In genomic region chr11:120572417-120572751, GRCm38 (mm10) we compare ENCODE assay signal across 8 mouse cellular contexts. TPM values are rescaled to one million over a fixed set of nuclear protein-coding genes. Genes with fewer than 3 reads are reported as not detected.
DNase-seq lines count a peak whose midpoint lies in the region; ATAC-seq and TF ChIP-seq lines count a peak whose summit lies in the region.

No protein-coding gene starts in this region.

- peaks cover 23% of the 10 kb centered on the region for H3K4me1 ChIP-seq in embryonic facial prominence, embryonic 12.5 days
- peaks cover 15% of the 10 kb centered on the region for H3K4me1 ChIP-seq in intestine, embryonic 14.5 days (replicated peaks; ENCODE audit: control insufficient read depth, insufficient read depth, low read length)

- DNase-seq in left cerebral cortex, adult 2 months (ENCODE audit: extremely low spot score in 1 of 2, low spot score in 2 of 2): no peak
- no peak for DNase-seq in left cerebral cortex, adult 8-10 months (ENCODE audit: low spot score in 2 of 2)
- no peak for DNase-seq in intestine, embryonic 14.5 days (ENCODE audit: low spot score)
- no peak for DNase-seq in layer of hippocampus, adult 11-12 months (ENCODE audit: low spot score)
- DNase-seq in MN1 (ENCODE audit: low spot score): no peak

- 0% methylated on average over 21 of the region's 24 CpGs for WGBS in embryonic facial prominence, embryonic 12.5 days
- WGBS in intestine, embryonic 14.5 days: 0% methylated on average over 23 of the region's 24 CpGs

- H3K27me3 ChIP-seq in embryonic facial prominence, embryonic 12.5 days: no peaks in the 10 kb centered on the region
- H3K27me3 ChIP-seq in intestine, embryonic 14.5 days (replicated peaks; ENCODE audit: control insufficient read depth, insufficient read depth, low read length): no peaks in the 10 kb centered on the region
- no peaks in the 10 kb centered on the region for H3K27me3 ChIP-seq in myocyte (ENCODE audit: control insufficient read depth, insufficient read depth, insufficient read length)

- peak overlapping the region; percentile 89 for H3K27ac ChIP-seq in left cerebral cortex, adult 2 months
- peak overlapping the region; percentile 88 for H3K27ac ChIP-seq in embryonic facial prominence, embryonic 12.5 days
- H3K27ac ChIP-seq in intestine, embryonic 14.5 days (ENCODE audit: low read depth): peak overlapping the region; percentile 95

- TF ChIP-seq POLR2A in myocyte (IDR thresholded peaks at IDR 0.05; ENCODE audit: insufficient read length, low read depth): no peak

- peak overlapping the region; percentile 99 for H3K9ac ChIP-seq in embryonic facial prominence, embryonic 12.5 days
- peak overlapping the region; percentile 94 for H3K9ac ChIP-seq in intestine, embryonic 14.5 days (ENCODE audit: low read length)

- peak overlapping the region; percentile 95 for H3K4me2 ChIP-seq in embryonic facial prominence, embryonic 12.5 days (replicated peaks)
- H3K4me2 ChIP-seq in intestine, embryonic 14.5 days (ENCODE audit: low read length): peak overlapping the region; percentile 81
- H3K4me2 ChIP-seq in myocyte (ENCODE audit: low read depth): peak overlapping the region; percentile 87

- H3K9me3 ChIP-seq in embryonic facial prominence, embryonic 12.5 days: no peaks in the 10 kb centered on the region
- no peaks in the 10 kb centered on the region for H3K9me3 ChIP-seq in intestine, embryonic 14.5 days (ENCODE audit: control insufficient read depth, low read length)

- H3K36me3 ChIP-seq in embryonic facial prominence, embryonic 12.5 days: peaks cover 39% of the 10 kb centered on the region
- peaks cover 42% of the 10 kb centered on the region for H3K36me3 ChIP-seq in intestine, embryonic 14.5 days (ENCODE audit: control insufficient read depth, insufficient read depth, low read length)
- H3K36me3 ChIP-seq in myocyte (ENCODE audit: control insufficient read depth, insufficient read depth): peaks cover 18% of the 10 kb centered on the region

- ATAC-seq in embryonic facial prominence, embryonic 12.5 days (ENCODE audit: insufficient number of reproducible peaks, insufficient read depth, low FRiP score, low TSS enrichment): peak; percentile 12
- ATAC-seq in intestine, embryonic 14.5 days (replicated peaks; ENCODE audit: low FRiP score, low TSS enrichment, low read depth): peak; percentile 38
- ATAC-seq in activated CD4-positive, CD25-positive, alpha-beta regulatory T cell, adult 4 months: no peak

- peaks cover 49% of the 10 kb centered on the region for H3K79me2 ChIP-seq in myocyte (ENCODE audit: control insufficient read depth, insufficient read depth)

- intact Hi-C loops in left cerebral cortex, adult 2 months (cut with DNase I): loop anchor here (2.0 kb wide), 1 partner anchor 54 kb away; no protein-coding TSS in a partner anchor

- H3K4me3 ChIP-seq in left cerebral cortex, adult 2 months: peak overlapping the region; percentile 84
- peak overlapping the region; percentile 99 for H3K4me3 ChIP-seq in embryonic facial prominence, embryonic 12.5 days
- H3K4me3 ChIP-seq in intestine, embryonic 14.5 days (ENCODE audit: low read depth, low read length): peak overlapping the region; percentile 98
- peak overlapping the region; percentile 75 for H3K4me3 ChIP-seq in myocyte

- no peak for TF ChIP-seq CTCF in left cerebral cortex, adult 2 months (IDR thresholded peaks at IDR 0.05)

- peak overlapping the region; percentile 68 for H3ac ChIP-seq in myocyte (ENCODE audit: control insufficient read depth, insufficient read length)

TF ChIP-seq in myocyte, 11 proteins besides CTCF, POLR2A, EP300 and RAD21:
- TF ChIP-seq MYOG (IDR thresholded peaks at IDR 0.05; ENCODE audit: control insufficient read depth in 1 of 3, insufficient read depth in 1 of 3, insufficient read length in 2 of 3, low read depth in 2 of 3) (no peak), MAX (IDR thresholded peaks at IDR 0.05; ENCODE audit: low read depth) (no peak), REST (IDR thresholded peaks at IDR 0.05; ENCODE audit: insufficient read depth, insufficient read length) (no peak), SRF (IDR thresholded peaks at IDR 0.05; ENCODE audit: control insufficient read depth, insufficient read length, low read depth) (no peak), E2F4 (IDR thresholded peaks at IDR 0.05; ENCODE audit: insufficient read depth) (no peak), USF1 (IDR thresholded peaks at IDR 0.05; ENCODE audit: low read depth) (no peak), TCF12 (IDR thresholded peaks at IDR 0.05; ENCODE audit: insufficient read depth, poor library complexity, severe bottlenecking) (no peak), CEBPB (IDR thresholded peaks at IDR 0.05; ENCODE audit: insufficient read depth, poor library complexity, severe bottlenecking) (no peak), TCF3 (IDR thresholded peaks at IDR 0.05; ENCODE audit: insufficient read length, low read depth) (no peak), POLR2AphosphoS2 (IDR thresholded peaks at IDR 0.05; ENCODE audit: insufficient read length, low read depth) (no peak), MYOD1 (IDR thresholded peaks at IDR 0.05; ENCODE audit: control insufficient read depth in 1 of 3, insufficient read length in 2 of 3, low read depth in 2 of 3) (no peak)
TF ChIP-seq in myocyte: peak in this region for 0.

RNA-seq across cellular contexts. Expression of gene P4hb, which starts 0.7 kb away (rescaled TPM):
- 100 to 1,000 TPM; 114 to 120 TPM for total RNA-seq in left cerebral cortex, adult 2 months (2021)
- total RNA-seq in left cerebral cortex, adult 8-10 months (2022): 100 to 1,000 TPM; 110 to 142 (median 130) TPM
- 622 and 637 TPM in 2 replicates for polyA plus RNA-seq in embryonic facial prominence, embryonic 12.5 days (2016; fragmentation: Nextera tagmentation; extraction: Ambion mirVana)
- 746 and 800 TPM in 2 replicates for polyA plus RNA-seq in intestine, embryonic 14.5 days (2014; fragmentation: Nextera tagmentation; extraction: Ambion mirVana)
- 444 TPM for polyA plus RNA-seq in myocyte (2012; fragmentation: generic; extraction: Trizol)
- polyA plus RNA-seq in activated CD4-positive, CD25-positive, alpha-beta regulatory T cell, adult 4 months (2017; shearing (Covaris generic)): 100 to 1,000 TPM; 140 to 160 TPM

RNA-seq across cellular contexts. Expression of gene Arhgdia, which starts 9.0 kb away (rescaled TPM):
- total RNA-seq in left cerebral cortex, adult 2 months (2021): 100 to 1,000 TPM; 290 to 300 TPM
- total RNA-seq in left cerebral cortex, adult 8-10 months (2022): 100 to 1,000 TPM; 307 to 323 (median 320) TPM
- polyA plus RNA-seq in embryonic facial prominence, embryonic 12.5 days (2016; fragmentation: Nextera tagmentation; extraction: Ambion mirVana): 561 and 568 TPM in 2 replicates
- 627 and 633 TPM in 2 replicates for polyA plus RNA-seq in intestine, embryonic 14.5 days (2014; fragmentation: Nextera tagmentation; extraction: Ambion mirVana)
- polyA plus RNA-seq in myocyte (2012; fragmentation: generic; extraction: Trizol): 837 TPM
- polyA plus RNA-seq in activated CD4-positive, CD25-positive, alpha-beta regulatory T cell, adult 4 months (2017; shearing (Covaris generic)): 100 to 1,000 TPM; 601 to 860 TPM

RNA-seq across cellular contexts. Expression of gene Ppp1r27, which starts 21.5 kb away (rescaled TPM):
- not detected for total RNA-seq in left cerebral cortex, adult 2 months (2021)
- total RNA-seq in left cerebral cortex, adult 8-10 months (2022): not detected
- polyA plus RNA-seq in embryonic facial prominence, embryonic 12.5 days (2016; fragmentation: Nextera tagmentation; extraction: Ambion mirVana): 0.36 TPM in 1 of 2 replicates, not detected in the other
- polyA plus RNA-seq in intestine, embryonic 14.5 days (2014; fragmentation: Nextera tagmentation; extraction: Ambion mirVana): 0.24 TPM in 1 of 2 replicates, not detected in the other
- 1.0 TPM for polyA plus RNA-seq in myocyte (2012; fragmentation: generic; extraction: Trizol)
- polyA plus RNA-seq in activated CD4-positive, CD25-positive, alpha-beta regulatory T cell, adult 4 months (2017; shearing (Covaris generic)): not detected

RNA-seq across cellular contexts. Expression of gene Mcrip1, which starts 22.9 kb away (rescaled TPM):
- total RNA-seq in left cerebral cortex, adult 2 months (2021): 10 to 100 TPM; 68.3 to 83.2 TPM
- total RNA-seq in left cerebral cortex, adult 8-10 months (2022): 10 to 100 TPM; 71.6 to 75.9 (median 74.1) TPM
- polyA plus RNA-seq in embryonic facial prominence, embryonic 12.5 days (2016; fragmentation: Nextera tagmentation; extraction: Ambion mirVana): 234 and 242 TPM in 2 replicates
- 191 and 209 TPM in 2 replicates for polyA plus RNA-seq in intestine, embryonic 14.5 days (2014; fragmentation: Nextera tagmentation; extraction: Ambion mirVana)
- 237 TPM for polyA plus RNA-seq in myocyte (2012; fragmentation: generic; extraction: Trizol)
- 100 to 1,000 TPM; 121 to 128 TPM for polyA plus RNA-seq in activated CD4-positive, CD25-positive, alpha-beta regulatory T cell, adult 4 months (2017; shearing (Covaris generic))

RNA-seq across cellular contexts. Expression of gene Alyref, which starts 25.8 kb away (rescaled TPM):
- 10 to 100 TPM; 56.4 to 64.1 TPM for total RNA-seq in left cerebral cortex, adult 2 months (2021)
- 10 to 100 TPM; 47.7 to 64.6 (median 51.9) TPM for total RNA-seq in left cerebral cortex, adult 8-10 months (2022)
- polyA plus RNA-seq in embryonic facial prominence, embryonic 12.5 days (2016; fragmentation: Nextera tagmentation; extraction: Ambion mirVana): 683 and 688 TPM in 2 replicates
- 387 and 448 TPM in 2 replicates for polyA plus RNA-seq in intestine, embryonic 14.5 days (2014; fragmentation: Nextera tagmentation; extraction: Ambion mirVana)
- 113 TPM for polyA plus RNA-seq in myocyte (2012; fragmentation: generic; extraction: Trizol)
- polyA plus RNA-seq in activated CD4-positive, CD25-positive, alpha-beta regulatory T cell, adult 4 months (2017; shearing (Covaris generic)): 10 to 100 TPM; 18.9 to 51.6 TPM
